Mouse (Mus musculus) olfactory bulb, adult 2 months (tissue): ENCODE results near the gene Sp100.
"Not testable (repeated sequence)": the region's sequence is repeated elsewhere in the genome, so short reads cannot be mapped to it uniquely, and the experiment has no call there.

Experiments used
- CTCF ChIP-seq: fragments of 200-500 bp; IDR thresholded peaks from 2 replicates; pipeline ENCODE4 v1.5.1; 2012; ENCODE audit warnings: low read depth, mild to moderate bottlenecking, low read length, moderate library complexity; ENCODE audit not compliant: insufficient read depth
- POLR2A ChIP-seq: fragments of 200-500 bp; IDR thresholded peaks from 2 replicates; pipeline ENCODE4 v1.6.1; 2012; ENCODE audit warnings: mild to moderate bottlenecking, low read depth, low read length, moderate library complexity; ENCODE audit not compliant: insufficient read depth

DNA sequence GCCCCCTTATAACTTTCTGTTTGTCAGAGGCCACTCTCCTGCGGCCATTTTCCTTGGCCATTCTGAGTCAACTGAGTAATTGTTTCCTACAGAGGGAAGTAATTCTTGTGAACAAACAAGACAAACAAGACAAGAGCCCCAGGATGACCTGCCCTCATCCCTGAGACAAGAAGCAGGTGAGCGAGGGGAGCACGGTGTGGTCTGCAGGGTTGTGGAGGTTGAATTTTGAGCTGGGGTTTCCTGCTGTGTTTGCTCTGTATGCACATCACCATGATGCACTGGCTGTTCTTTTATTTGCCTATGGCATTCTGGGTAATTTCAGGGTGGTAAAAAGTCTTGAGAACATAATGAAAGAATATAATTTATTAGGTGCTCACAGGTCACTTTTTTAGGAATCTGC lies 34.7 kb upstream of the Sp100 start:
- not testable (repeated sequence) for TF ChIP-seq CTCF, POLR2A
